Mouse (Mus musculus): ENCODE data around the gene Ush1g. TPM values are rescaled to one million over a fixed set of nuclear protein-coding genes. Genes with fewer than 3 reads are reported as not detected.

The Ush1g gene
- total and polyA plus RNA-seq, 3 experiments: not detected

GRCm38 (mm10) chr11:115267061-115267883, 54.6 kb downstream of the Ush1g start, which contains the start of gene Grin2c (continued):
- no peak for TF ChIP-seq JUND (IDR thresholded peaks at IDR 0.05; ENCODE audit: low read depth, low read length)
- TF ChIP-seq POLR2AphosphoS2 (IDR thresholded peaks at IDR 0.05; ENCODE audit: low read length): no peak
- no peak for TF ChIP-seq ZKSCAN1 (IDR thresholded peaks at IDR 0.05; ENCODE audit: low read depth, low read length)
- no peak for TF ChIP-seq MEF2A (IDR thresholded peaks at IDR 0.05; ENCODE audit: extremely low read depth, insufficient replicate concordance, low read depth, low read length, poor library complexity, severe bottlenecking)

GRCm38 (mm10) chr11:115266400-115266778, 55.5 kb downstream of the Ush1g start:
- Histone ChIP-seq H3K36me3 (ENCODE audit: control insufficient read depth in 1 of 2, insufficient read depth in 2 of 2, low read length in 2 of 2) (no peaks in the 10 kb centered on the region; a peak in 1 of 4 replicates), H3K9ac (ENCODE audit: control insufficient read depth, low read depth, low read length, poor library complexity, severe bottlenecking) (no peak overlapping the region), H3K9me3 (replicated peaks; ENCODE audit: insufficient read depth, low read length) (no peaks in the 10 kb centered on the region), H3K4me3 (ENCODE audit: control insufficient read depth in 1 of 2, insufficient read depth in 1 of 2, low read depth in 2 of 2, low read length in 2 of 2) (no peak overlapping the region), H3K27me3 (ENCODE audit: control insufficient read depth in 1 of 2, insufficient read depth in 2 of 2, low read length in 2 of 2) (peaks cover 2% of the 10 kb centered on the region in 2 experiments; a peak in 3 of 4 replicates), H3K27ac (ENCODE audit: control insufficient read depth, low read depth, low read length) (no peak overlapping the region), H3K4me1 (ENCODE audit: control insufficient read depth in 1 of 2, insufficient read depth in 2 of 2, low read length in 2 of 2) (no peaks in the 10 kb centered on the region), H3K79me2 (ENCODE audit: control insufficient read depth, insufficient read depth, low read length, poor library complexity) (no peaks in the 10 kb centered on the region)
- DNase-seq (ENCODE audit: low read depth, low spot score): no peak
- no peak for TF ChIP-seq ZKSCAN1 (IDR thresholded peaks at IDR 0.05; ENCODE audit: low read depth, low read length)
- TF ChIP-seq CHD1 (IDR thresholded peaks at IDR 0.05; ENCODE audit: low read depth, low read length): no peak
- TF ChIP-seq POLR2AphosphoS2 (IDR thresholded peaks at IDR 0.05; ENCODE audit: low read length): no peak
- no peak for TF ChIP-seq MAZ (IDR thresholded peaks at IDR 0.05; ENCODE audit: low read depth, low read length)
- TF ChIP-seq TCF12 (IDR thresholded peaks at IDR 0.05; ENCODE audit: low read depth, low read length): no peak

GRCm38 (mm10) chr11:115265771-115266399, 56.0 kb downstream of the Ush1g start:
- no peak overlapping the region for H3K9ac ChIP-seq (ENCODE audit: control insufficient read depth, low read depth, low read length, poor library complexity, severe bottlenecking)
- no peaks in the 10 kb centered on the region; a peak in 1 of 4 replicates for H3K36me3 ChIP-seq (ENCODE audit: control insufficient read depth in 1 of 2, insufficient read depth in 2 of 2, low read length in 2 of 2)
- H3K79me2 ChIP-seq (ENCODE audit: control insufficient read depth, insufficient read depth, low read length, poor library complexity): no peaks in the 10 kb centered on the region
- no peak for DNase-seq (ENCODE audit: low read depth, low spot score)
- no peak overlapping the region for H3K27ac ChIP-seq (ENCODE audit: control insufficient read depth, low read depth, low read length)
- H3K9me3 ChIP-seq (replicated peaks; ENCODE audit: insufficient read depth, low read length): no peaks in the 10 kb centered on the region
- no peak for TF ChIP-seq ZKSCAN1 (IDR thresholded peaks at IDR 0.05; ENCODE audit: low read depth, low read length)
- no peak for TF ChIP-seq SMC3 (IDR thresholded peaks at IDR 0.05; ENCODE audit: low read depth, low read length)
- TF ChIP-seq POLR2AphosphoS2 (IDR thresholded peaks at IDR 0.05; ENCODE audit: low read length): no peak
- TF ChIP-seq ZNF384 (IDR thresholded peaks at IDR 0.05; ENCODE audit: low read depth, low read length): no peak
- no peak for TF ChIP-seq CHD1 (IDR thresholded peaks at IDR 0.05; ENCODE audit: low read depth, low read length)
- no peak for TF ChIP-seq ELF1 (IDR thresholded peaks at IDR 0.05; ENCODE audit: low read depth, low read length)
- TF ChIP-seq EP300 (IDR thresholded peaks at IDR 0.05; ENCODE audit: low read depth in 1 of 2, low read length in 2 of 2): no peak
- no peak for TF ChIP-seq KAT2A (conservative IDR thresholded peaks at IDR 0.05; ENCODE audit: low read depth, low read length)
- no peak for TF ChIP-seq MEF2A (IDR thresholded peaks at IDR 0.05; ENCODE audit: extremely low read depth, insufficient replicate concordance, low read depth, low read length, poor library complexity, severe bottlenecking)
- H3K4me3 ChIP-seq (ENCODE audit: control insufficient read depth in 1 of 2, insufficient read depth in 1 of 2, low read depth in 2 of 2, low read length in 2 of 2): no peak overlapping the region
- H3K27me3 ChIP-seq (ENCODE audit: control insufficient read depth in 1 of 2, insufficient read depth in 2 of 2, low read length in 2 of 2): peaks cover 2 to 3% of the 10 kb centered on the region in 2 experiments
- H3K4me1 ChIP-seq (ENCODE audit: control insufficient read depth in 1 of 2, insufficient read depth in 2 of 2, low read length in 2 of 2): no peaks in the 10 kb centered on the region

Other genes with a start within 250 kb of the Ush1g start
- 17.2 and 20.6 TPM in 2 replicates for gene Rab37, start 230.6 kb downstream of the Ush1g start, total RNA-seq (2012; rRNA removed)
- gene Rab37, start 230.6 kb downstream of the Ush1g start, polyA plus RNA-seq (2012; ENCODE audit: insufficient read depth in 1 of 2, insufficient read length in 2 of 2, low read depth in 1 of 2, low replicate concordance in 2 of 2, missing spikeins in 1 of 2): 10 to 100 TPM in 1 of 2 experiments, not detected in 1; 14.6 TPM
- 0.12 and 0.26 TPM in 2 replicates for gene Cd300lf, start 188.0 kb downstream of the Ush1g start, total RNA-seq (2012; rRNA removed)
- under 1 TPM in 1 of 2 experiments, not detected in 1; 0.46 TPM for gene Cd300lf, start 188.0 kb downstream of the Ush1g start, polyA plus RNA-seq (2012; ENCODE audit: insufficient read depth in 1 of 2, insufficient read length in 2 of 2, low read depth in 1 of 2, low replicate concordance in 2 of 2, missing spikeins in 1 of 2)
- 124 and 127 TPM in 2 replicates for gene Slc9a3r1, start 158.7 kb downstream of the Ush1g start, total RNA-seq (2012; rRNA removed)
- 100 to 1,000 TPM in 1 of 2 experiments, not detected in 1; 112 TPM for gene Slc9a3r1, start 158.7 kb downstream of the Ush1g start, polyA plus RNA-seq (2012; ENCODE audit: insufficient read depth in 1 of 2, insufficient read length in 2 of 2, low read depth in 1 of 2, low replicate concordance in 2 of 2, missing spikeins in 1 of 2)
- 23.4 and 24.8 TPM in 2 replicates for gene Tmem104, start 134.6 kb downstream of the Ush1g start, total RNA-seq (2012; rRNA removed)
- 10 to 100 TPM in 1 of 2 experiments, not detected in 1; 21.9 TPM for gene Tmem104, start 134.6 kb downstream of the Ush1g start, polyA plus RNA-seq (2012; ENCODE audit: insufficient read depth in 1 of 2, insufficient read length in 2 of 2, low read depth in 1 of 2, low replicate concordance in 2 of 2, missing spikeins in 1 of 2)
- gene Nat9, start 134.2 kb downstream of the Ush1g start, total RNA-seq (2012; rRNA removed): 80.2 and 92.4 TPM in 2 replicates
- gene Nat9, start 134.2 kb downstream of the Ush1g start, polyA plus RNA-seq (2012; ENCODE audit: insufficient read depth in 1 of 2, insufficient read length in 2 of 2, low read depth in 1 of 2, low replicate concordance in 2 of 2, missing spikeins in 1 of 2): 10 to 100 TPM in 1 of 2 experiments, not detected in 1; 46.1 TPM
- not detected in 2 replicates for gene Grin2c, start 54.8 kb downstream of the Ush1g start, total RNA-seq (2012; rRNA removed)
- not detected for gene Grin2c, start 54.8 kb downstream of the Ush1g start, polyA plus RNA-seq (2012; ENCODE audit: insufficient read depth in 1 of 2, insufficient read length in 2 of 2, low read depth in 1 of 2, low replicate concordance in 2 of 2, missing spikeins in 1 of 2)
- 37.2 and 37.7 TPM in 2 replicates for gene Fdxr, start 45.0 kb downstream of the Ush1g start, total RNA-seq (2012; rRNA removed)
- gene Fdxr, start 45.0 kb downstream of the Ush1g start, polyA plus RNA-seq (2012; ENCODE audit: insufficient read depth in 1 of 2, insufficient read length in 2 of 2, low read depth in 1 of 2, low replicate concordance in 2 of 2, missing spikeins in 1 of 2): 10 to 100 TPM in 1 of 2 experiments, not detected in 1; 32.7 TPM
- 3.0 and 3.3 TPM in 2 replicates for gene Fads6, start 24.4 kb downstream of the Ush1g start, total RNA-seq (2012; rRNA removed)
- gene Fads6, start 24.4 kb downstream of the Ush1g start, polyA plus RNA-seq (2012; ENCODE audit: insufficient read depth in 1 of 2, insufficient read length in 2 of 2, low read depth in 1 of 2, low replicate concordance in 2 of 2, missing spikeins in 1 of 2): 1 to 10 TPM in 1 of 2 experiments, not detected in 1; 6.6 TPM
- not detected in 2 replicates for gene Otop2, start 14.9 kb downstream of the Ush1g start, total RNA-seq (2012; rRNA removed)
- not detected for gene Otop2, start 14.9 kb downstream of the Ush1g start, polyA plus RNA-seq (2012; ENCODE audit: insufficient read depth in 1 of 2, insufficient read length in 2 of 2, low read depth in 1 of 2, low replicate concordance in 2 of 2, missing spikeins in 1 of 2)
- gene Otop3, start 12.7 kb upstream of the Ush1g start, total RNA-seq (2012; rRNA removed): not detected in 2 replicates
- not detected for gene Otop3, start 12.7 kb upstream of the Ush1g start, polyA plus RNA-seq (2012; ENCODE audit: insufficient read depth in 1 of 2, insufficient read length in 2 of 2, low read depth in 1 of 2, low replicate concordance in 2 of 2, missing spikeins in 1 of 2)
- 0.88 and 1.1 TPM in 2 replicates for gene Hid1, start 45.7 kb upstream of the Ush1g start, total RNA-seq (2012; rRNA removed)
- 1 to 10 TPM in 1 of 2 experiments, not detected in 1; 3.0 TPM for gene Hid1, start 45.7 kb upstream of the Ush1g start, polyA plus RNA-seq (2012; ENCODE audit: insufficient read depth in 1 of 2, insufficient read length in 2 of 2, low read depth in 1 of 2, low replicate concordance in 2 of 2, missing spikeins in 1 of 2)
- gene Cdr2l, start 59.9 kb upstream of the Ush1g start, total RNA-seq (2012; rRNA removed): 6.3 and 8.2 TPM in 2 replicates
- 1 to 10 TPM in 1 of 2 experiments, not detected in 1; 5.2 TPM for gene Cdr2l, start 59.9 kb upstream of the Ush1g start, polyA plus RNA-seq (2012; ENCODE audit: insufficient read depth in 1 of 2, insufficient read length in 2 of 2, low read depth in 1 of 2, low replicate concordance in 2 of 2, missing spikeins in 1 of 2)
- gene Mrpl58, start 81.7 kb upstream of the Ush1g start, total RNA-seq (2012; rRNA removed): 132 and 137 TPM in 2 replicates
- 100 to 1,000 TPM in 1 of 2 experiments, not detected in 1; 137 TPM for gene Mrpl58, start 81.7 kb upstream of the Ush1g start, polyA plus RNA-seq (2012; ENCODE audit: insufficient read depth in 1 of 2, insufficient read length in 2 of 2, low read depth in 1 of 2, low replicate concordance in 2 of 2, missing spikeins in 1 of 2)
- 665 and 706 TPM in 2 replicates for gene Atp5h, start 97.9 kb upstream of the Ush1g start, total RNA-seq (2012; rRNA removed)
- gene Atp5h, start 97.9 kb upstream of the Ush1g start, polyA plus RNA-seq (2012; ENCODE audit: insufficient read depth in 1 of 2, insufficient read length in 2 of 2, low read depth in 1 of 2, low replicate concordance in 2 of 2, missing spikeins in 1 of 2): 1,000 to 10,000 TPM in 1 of 2 experiments, 100 to 1,000 TPM in 1; 525 to 1,715 TPM
- 12.3 and 13.2 TPM in 2 replicates for gene Kctd2, start 98.1 kb upstream of the Ush1g start, total RNA-seq (2012; rRNA removed)
- 10 to 100 TPM in 1 of 2 experiments, not detected in 1; 20.6 TPM for gene Kctd2, start 98.1 kb upstream of the Ush1g start, polyA plus RNA-seq (2012; ENCODE audit: insufficient read depth in 1 of 2, insufficient read length in 2 of 2, low read depth in 1 of 2, low replicate concordance in 2 of 2, missing spikeins in 1 of 2)
- not detected in 2 replicates for gene Trim80, start 118.5 kb upstream of the Ush1g start, total RNA-seq (2012; rRNA removed)
- not detected for gene Trim80, start 118.5 kb upstream of the Ush1g start, polyA plus RNA-seq (2012; ENCODE audit: insufficient read depth in 1 of 2, insufficient read length in 2 of 2, low read depth in 1 of 2, low replicate concordance in 2 of 2, missing spikeins in 1 of 2)
- 0.07 TPM in 1 of 2 replicates, not detected in the other for gene Slc16a5, start 140.4 kb upstream of the Ush1g start, total RNA-seq (2012; rRNA removed)
- under 1 TPM in 1 of 2 experiments, not detected in 1; 0.26 TPM for gene Slc16a5, start 140.4 kb upstream of the Ush1g start, polyA plus RNA-seq (2012; ENCODE audit: insufficient read depth in 1 of 2, insufficient read length in 2 of 2, low read depth in 1 of 2, low replicate concordance in 2 of 2, missing spikeins in 1 of 2)
- gene Armc7, start 153.6 kb upstream of the Ush1g start, total RNA-seq (2012; rRNA removed): 7.0 and 9.1 TPM in 2 replicates
- gene Armc7, start 153.6 kb upstream of the Ush1g start, polyA plus RNA-seq (2012; ENCODE audit: insufficient read depth in 1 of 2, insufficient read length in 2 of 2, low read depth in 1 of 2, low replicate concordance in 2 of 2, missing spikeins in 1 of 2): 10 to 100 TPM in 1 of 2 experiments, not detected in 1; 13.1 TPM
- gene Nt5c, start 169.8 kb upstream of the Ush1g start, total RNA-seq (2012; rRNA removed): 96.6 and 99.3 TPM in 2 replicates
- gene Nt5c, start 169.8 kb upstream of the Ush1g start, polyA plus RNA-seq (2012; ENCODE audit: insufficient read depth in 1 of 2, insufficient read length in 2 of 2, low read depth in 1 of 2, low replicate concordance in 2 of 2, missing spikeins in 1 of 2): 100 to 1,000 TPM in 1 of 2 experiments, not detected in 1; 102 TPM
- 331 and 353 TPM in 2 replicates for gene Jpt1, start 192.3 kb upstream of the Ush1g start, total RNA-seq (2012; rRNA removed)
- gene Jpt1, start 192.3 kb upstream of the Ush1g start, polyA plus RNA-seq (2012; ENCODE audit: insufficient read depth in 1 of 2, insufficient read length in 2 of 2, low read depth in 1 of 2, low replicate concordance in 2 of 2, missing spikeins in 1 of 2): 100 to 1,000 TPM in 1 of 2 experiments, not detected in 1; 382 TPM
- 653 and 657 TPM in 2 replicates for gene Sumo2, start 214.2 kb upstream of the Ush1g start, total RNA-seq (2012; rRNA removed)
- 100 to 1,000 TPM in 1 of 2 experiments, not detected in 1; 556 TPM for gene Sumo2, start 214.2 kb upstream of the Ush1g start, polyA plus RNA-seq (2012; ENCODE audit: insufficient read depth in 1 of 2, insufficient read length in 2 of 2, low read depth in 1 of 2, low replicate concordance in 2 of 2, missing spikeins in 1 of 2)
- gene Nup85, start 242.4 kb upstream of the Ush1g start, total RNA-seq (2012; rRNA removed): 338 and 362 TPM in 2 replicates
- 100 to 1,000 TPM in 1 of 2 experiments, not detected in 1; 370 TPM for gene Nup85, start 242.4 kb upstream of the Ush1g start, polyA plus RNA-seq (2012; ENCODE audit: insufficient read depth in 1 of 2, insufficient read length in 2 of 2, low read depth in 1 of 2, low replicate concordance in 2 of 2, missing spikeins in 1 of 2)

Measured in MEL (cell line).